Mouse (Mus musculus) right cerebral cortex, adult 18-20 months (tissue): ENCODE data around the gene Sorcs3.

Experiments used
- DNase-seq: peaks from one replicate; pipeline ENCODE4 v3.0.0; 2022; ENCODE audit warnings: mixed read lengths

The Sorcs3 gene

GRCm38 (mm10) chr19:48391551-48391950 is 185.7 kb downstream of the Sorcs3 start:
- peak; percentile 65 for DNase-seq

GRCm38 (mm10) chr19:48404774-48405495 is 199.1 kb downstream of the Sorcs3 start:
- DNase-seq = no peak

- no peak for DNase-seq
These were observed 202.4 kb downstream of the Sorcs3 start for GRCm38 (mm10) chr19:48408221-48408620.

- DNase-seq = no peak
These were observed 205.5 kb downstream of the Sorcs3 start for GRCm38 (mm10) chr19:48411332-48411731.

GRCm38 (mm10) chr19:48413836-48414235 is 208.0 kb downstream of the Sorcs3 start:
- peak; percentile 49 for DNase-seq

- DNase-seq = no peak
These were observed 212.5 kb downstream of the Sorcs3 start for GRCm38 (mm10) chr19:48418356-48418755.

DNA sequence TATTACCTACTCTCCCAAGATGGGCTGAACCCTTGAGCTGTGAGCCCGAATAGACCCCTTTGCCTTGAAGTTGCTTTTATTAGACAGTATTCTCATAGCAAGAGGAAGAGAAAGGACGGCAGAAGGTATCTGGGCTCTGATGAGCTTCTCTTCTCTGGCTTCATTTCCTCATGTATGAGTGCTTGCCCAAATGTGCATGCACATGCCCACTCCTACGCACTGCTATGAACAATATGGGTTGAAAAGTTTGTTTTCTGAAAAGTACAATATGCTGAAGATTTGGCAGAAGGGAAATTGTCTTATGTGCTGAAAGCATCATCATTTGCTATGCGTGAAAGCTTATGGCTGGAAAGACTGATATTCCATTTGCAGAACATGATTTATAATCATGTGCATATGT is 223.4 kb downstream of the Sorcs3 start:
- DNase-seq = no peak

GRCm38 (mm10) chr19:48429755-48430154 is 223.9 kb downstream of the Sorcs3 start:
- peak; percentile 10 for DNase-seq

DNA sequence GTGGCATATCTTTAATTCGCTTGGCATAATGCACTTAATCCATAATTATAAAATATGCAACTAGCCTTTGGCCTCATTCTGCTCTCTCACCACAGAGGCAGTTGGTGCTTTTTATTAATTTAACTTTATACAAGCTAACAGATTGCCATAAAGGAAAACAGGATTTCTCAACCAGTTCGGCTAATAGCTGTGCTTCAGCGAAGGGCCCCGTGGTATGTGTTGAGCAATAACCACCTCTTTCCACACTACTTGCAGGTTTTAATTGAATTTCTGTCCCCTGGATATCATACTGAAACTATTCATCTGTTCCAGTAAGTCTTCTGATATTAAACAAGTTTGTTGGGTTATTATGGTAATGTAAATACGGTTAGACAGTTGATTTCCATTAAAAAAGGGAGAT is 224.5 kb downstream of the Sorcs3 start:
- no peak for DNase-seq

DNA sequence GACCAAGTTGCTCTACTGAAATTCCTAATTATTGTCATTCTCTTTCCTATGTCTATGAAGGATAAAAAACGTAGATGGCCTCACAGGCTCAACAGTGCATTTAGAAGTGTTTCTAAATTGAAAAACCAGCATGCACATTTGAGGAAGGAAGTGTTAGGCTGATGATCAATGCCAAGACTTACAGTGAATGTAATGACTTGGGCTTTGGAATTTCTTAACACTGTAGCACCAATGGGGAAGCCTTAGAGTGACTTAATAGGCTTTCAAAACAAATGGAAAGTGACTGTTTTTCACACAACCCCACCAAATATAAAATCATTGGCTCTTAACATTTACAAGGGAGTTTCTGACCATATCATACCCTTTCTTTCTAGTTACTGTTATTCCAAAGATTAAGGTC is 232.6 kb downstream of the Sorcs3 start:
- DNase-seq = no peak

DNA sequence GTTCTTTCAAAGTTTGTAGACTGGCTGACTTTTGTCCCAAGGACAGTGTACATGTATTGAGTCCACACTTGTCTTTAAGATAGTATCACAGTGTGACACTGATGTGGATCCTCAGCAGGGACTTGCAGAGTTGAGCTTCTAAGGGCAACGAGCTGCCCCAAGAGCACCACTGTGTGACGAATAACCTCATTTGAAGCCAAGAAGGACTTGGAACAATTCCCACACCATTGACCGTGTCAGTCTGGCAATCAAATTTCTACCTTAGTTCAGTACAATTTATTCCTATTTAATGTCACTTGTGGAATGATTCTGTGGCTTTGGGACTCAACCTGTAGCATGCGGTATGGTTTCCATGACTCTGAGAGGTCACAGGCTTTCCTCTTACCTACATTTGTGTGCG is 255.3 kb downstream of the Sorcs3 start:
- DNase-seq = no peak

DNA sequence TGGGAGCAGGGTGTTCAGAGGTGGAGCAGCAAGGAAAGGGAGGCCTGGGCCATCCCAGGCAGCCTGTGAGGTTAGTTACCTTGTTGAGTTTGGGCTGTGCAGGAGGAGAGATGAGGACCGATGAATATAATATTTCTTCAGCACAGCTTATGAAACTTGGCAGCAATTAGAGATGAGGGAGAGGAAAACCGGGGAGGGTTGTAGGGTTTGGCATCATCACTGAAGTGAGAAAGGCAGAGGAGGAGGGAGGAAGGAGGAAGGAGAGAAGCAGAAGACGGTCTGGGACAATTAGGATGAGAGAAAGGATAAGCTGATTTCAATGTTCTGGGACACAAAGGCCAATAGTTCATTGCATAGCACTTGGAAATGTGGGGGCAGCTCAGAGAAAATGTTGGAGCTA is 256.6 kb downstream of the Sorcs3 start:
- DNase-seq = peak; percentile 23

GRCm38 (mm10) chr19:48463494-48463893 is 257.7 kb downstream of the Sorcs3 start:
- peak; percentile 42 for DNase-seq

- DNase-seq = no peak
These were observed 261.6 kb downstream of the Sorcs3 start for GRCm38 (mm10) chr19:48467471-48467870.

GRCm38 (mm10) chr19:48469791-48470410 is 264.1 kb downstream of the Sorcs3 start:
- DNase-seq = no peak

GRCm38 (mm10) chr19:48471927-48472326 is 266.1 kb downstream of the Sorcs3 start:
- no peak for DNase-seq

- no peak for DNase-seq
These were observed 270.1 kb downstream of the Sorcs3 start for GRCm38 (mm10) chr19:48475784-48476410.

DNA sequence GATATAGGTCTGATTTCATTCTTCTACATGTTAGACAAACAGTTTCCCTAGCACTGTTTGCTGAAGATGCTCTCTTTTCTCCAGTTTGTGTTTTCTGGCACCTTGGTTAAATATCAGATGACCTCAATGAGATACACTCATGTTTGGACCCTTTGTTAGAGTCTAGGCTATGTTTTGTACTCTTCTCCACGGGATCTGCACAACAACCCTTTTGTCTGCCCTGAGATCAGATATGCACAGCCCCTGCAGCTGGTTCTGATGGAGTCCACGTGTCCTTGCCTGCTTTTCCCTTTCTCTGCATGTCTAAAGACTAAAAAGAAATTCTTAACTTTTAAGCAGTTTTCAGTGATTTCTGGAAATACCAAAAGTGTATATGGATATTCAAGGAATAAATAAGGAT is 273.0 kb downstream of the Sorcs3 start:
- DNase-seq = no peak

GRCm38 (mm10) chr19:48482946-48483345 is 277.1 kb downstream of the Sorcs3 start:
- DNase-seq = no peak

DNA sequence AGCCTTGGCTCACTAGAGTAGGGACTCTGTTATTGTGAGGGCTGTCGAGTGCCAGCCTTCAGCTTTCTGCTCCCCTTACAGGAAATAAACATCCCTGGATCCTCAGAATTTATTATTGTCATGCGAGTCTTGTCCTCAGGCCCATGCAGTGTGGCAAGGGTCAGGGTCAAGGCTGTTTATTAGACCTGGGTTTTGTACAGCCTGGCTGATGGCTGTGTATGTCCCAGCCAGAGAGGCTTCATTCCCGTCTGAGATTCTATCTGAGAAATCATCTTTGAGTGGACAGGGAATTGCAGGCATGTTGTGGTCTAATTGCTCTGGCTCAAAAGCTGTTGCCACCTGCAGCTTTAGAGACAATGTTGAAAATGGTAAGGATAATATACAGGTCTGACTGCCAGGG is 285.3 kb downstream of the Sorcs3 start:
- DNase-seq = no peak

DNA sequence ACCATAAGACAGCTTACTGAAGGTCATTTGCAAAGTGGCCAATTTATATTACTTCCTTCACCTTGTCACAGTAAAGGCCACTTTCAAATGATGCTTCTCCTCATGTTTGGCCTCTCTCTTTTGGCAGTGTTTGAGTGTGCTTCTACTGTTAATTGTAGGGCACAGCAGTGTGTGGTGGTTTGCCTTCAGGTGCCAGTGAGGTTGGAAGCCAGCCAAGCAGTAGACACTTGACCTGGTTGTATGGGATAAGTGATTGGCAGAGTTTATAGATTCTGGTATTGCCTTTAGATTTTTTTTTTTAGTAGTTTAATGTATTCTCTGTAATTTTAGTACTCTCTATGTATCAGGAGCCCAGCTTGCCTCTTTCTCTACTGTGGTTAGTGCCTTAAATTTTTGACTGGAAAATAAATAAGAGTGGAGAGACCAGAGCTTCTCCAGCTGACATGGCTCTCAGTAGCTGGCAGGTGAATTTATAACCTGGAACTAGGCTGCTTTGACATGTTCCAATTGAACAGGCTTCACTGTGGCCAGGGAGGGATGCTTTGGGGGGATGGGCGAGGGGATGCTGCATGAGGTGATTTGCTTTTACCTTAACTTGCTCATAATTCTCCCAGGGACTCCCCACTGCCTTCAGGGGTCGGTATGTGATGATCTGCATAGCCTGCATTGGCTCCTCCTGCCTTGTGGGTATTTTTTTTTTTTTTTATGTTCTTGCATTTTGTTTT is 298.2 kb downstream of the Sorcs3 start:
- no peak for DNase-seq

DNA sequence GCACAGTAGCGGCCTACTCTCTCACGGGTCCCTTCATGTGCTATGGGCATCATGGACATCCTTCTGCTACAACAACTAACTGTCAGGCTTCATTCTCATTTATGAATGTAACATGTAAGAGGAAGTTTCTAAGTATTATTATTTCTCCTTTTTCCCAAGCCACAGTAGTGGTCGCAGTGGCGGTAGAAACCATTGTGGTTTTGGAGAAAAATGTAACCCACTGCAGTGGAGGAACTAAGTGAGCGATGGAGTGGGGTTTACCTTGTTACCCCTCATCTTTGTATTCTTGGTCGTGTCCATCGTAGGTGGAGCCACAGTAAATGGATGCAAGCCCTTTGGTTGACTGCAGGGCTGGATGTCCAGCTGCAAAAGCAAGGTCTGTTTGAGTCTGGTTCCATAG is 318.0 kb downstream of the Sorcs3 start:
- no peak for DNase-seq

- DNase-seq = no peak
These were observed 318.8 kb downstream of the Sorcs3 start for GRCm38 (mm10) chr19:48524527-48525214.
